Mouse (Mus musculus) retina, postnatal 7 days (tissue): ENCODE measurements around the gene Olfr1275.

Source experiments
- DNase-seq: peaks from one replicate; pipeline ENCODE4 v3.0.0-alpha.2; 2012; ENCODE audit warnings: low read depth, low spot score

Olfr1275 gene

GRCm38 (mm10) chr2:111235186-111235585 is at the start of gene Olfr1275:
Gene Olfr1275, minus strand, starts transcription at chr2:111235286.
- DNase-seq, result no peak

DNA sequence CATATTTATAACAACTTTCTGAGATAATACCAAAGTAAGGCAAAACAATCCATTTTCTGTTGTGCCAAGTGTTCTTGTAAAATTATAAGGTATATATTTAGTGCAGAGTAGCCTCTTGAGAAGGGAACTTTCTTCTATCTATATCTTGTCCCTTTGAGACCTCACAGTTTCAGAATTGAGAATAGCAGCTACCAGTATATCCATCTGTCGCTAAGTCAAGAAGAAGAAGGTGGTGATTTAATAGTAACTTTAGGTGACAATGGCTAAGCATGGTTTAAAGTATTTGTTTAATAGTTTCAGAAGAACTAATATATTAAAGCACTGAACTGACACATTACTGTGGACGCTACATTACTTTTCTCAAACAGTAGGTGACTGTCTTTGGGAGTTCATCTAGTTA is 38.9 kb upstream of the Olfr1275 start, which contains the start of gene Olfr1277:
Gene Olfr1277 (minus strand): TSS at position 101 of the 400 bp plus-strand sequence.
- no peak for DNase-seq

- no peak for DNase-seq
Measured at GRCm38 (mm10) chr2:111254216-111254615, 19.1 kb upstream of the Olfr1275 start, which contains the start of gene Olfr1276. Gene Olfr1276, plus strand, starts transcription at chr2:111254516.

DNA sequence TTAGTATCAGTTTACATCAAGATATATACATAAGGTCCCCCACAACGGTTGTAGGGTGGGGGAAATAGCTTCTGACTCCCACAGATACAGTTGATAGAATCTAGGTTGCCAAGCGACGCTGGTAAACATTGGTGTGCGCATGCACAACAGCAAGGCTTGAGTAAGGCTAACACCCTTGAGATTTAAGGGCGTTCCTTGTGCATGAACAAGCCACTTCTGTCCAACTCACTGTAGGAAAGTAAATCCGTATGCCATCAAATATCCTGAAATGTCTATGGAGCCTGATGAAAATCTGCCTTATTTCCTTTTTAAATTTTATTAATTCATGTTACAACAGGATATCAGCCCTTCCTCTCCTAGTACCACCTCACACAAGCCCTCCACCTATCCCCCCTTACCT is 5.6 kb downstream of the Olfr1275 start, which contains the start of gene 4930430A15Rik:
Gene 4930430A15Rik (minus strand): TSS at position 101 of the 400 bp plus-strand sequence.
- DNase-seq, result no peak

DNA sequence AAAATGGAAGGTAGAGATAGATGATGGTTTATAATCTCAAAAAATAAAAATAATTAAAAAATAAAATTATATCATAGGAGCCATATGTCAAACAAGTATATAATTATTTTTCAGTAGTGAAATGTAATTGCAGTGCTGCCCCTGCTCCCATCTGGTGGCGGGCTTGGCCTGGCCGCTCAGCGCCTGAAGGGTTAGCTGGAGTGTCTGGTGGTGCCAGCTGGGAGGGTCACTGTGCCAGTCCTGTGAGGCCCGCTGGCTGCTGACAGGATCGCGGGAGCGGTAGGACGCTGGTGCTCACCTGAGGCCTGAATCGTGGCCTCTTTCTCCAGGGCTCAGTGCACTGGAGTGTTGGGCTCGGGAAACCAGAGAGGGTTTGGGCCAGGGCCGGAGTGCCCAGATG is 53.0 kb downstream of the Olfr1275 start:
- DNase-seq, result no peak
